Mouse (Mus musculus) brown adipose tissue, adult 24 weeks (tissue): ENCODE results near the gene Ifi208. TPM values are rescaled to one million over a fixed set of nuclear protein-coding genes. Genes with fewer than 3 reads are reported as not detected.

Source experiments
- polyA plus RNA-seq: library from polyadenylated mRNA; stranded (reverse); fragments of >200 nt; gene quantifications from 2 replicates; pipeline ENCODE4 v1.2.4, GENCODE M21; 2012; ENCODE audit not compliant: missing spikeins, insufficient read depth, insufficient read length

Gene Ifi208
- polyA plus RNA-seq, 1 experiment: 1.1 TPM

Other genes with a start within 250 kb of the Ifi208 start
- gene Ifi206, start 182.6 kb upstream of the Ifi208 start, polyA plus RNA-seq: 0.42 TPM in 1 of 2 replicates, not detected in the other
- not detected in 2 replicates for gene Ifi214, start 137.7 kb upstream of the Ifi208 start, polyA plus RNA-seq
- 1.3 TPM in 1 of 2 replicates, not detected in the other for gene Ifi213, start 74.4 kb upstream of the Ifi208 start, polyA plus RNA-seq
- gene Ifi209, start 42.8 kb upstream of the Ifi208 start, polyA plus RNA-seq: 0.75 and 2.0 TPM in 2 replicates
- gene Ifi207, start 68.1 kb downstream of the Ifi208 start, polyA plus RNA-seq: 7.1 and 7.6 TPM in 2 replicates
- 8.9 and 9.4 TPM in 2 replicates for gene Ifi204, start 93.3 kb downstream of the Ifi208 start, polyA plus RNA-seq
- 5.4 and 7.4 TPM in 2 replicates for gene Ifi211, start 239.4 kb downstream of the Ifi208 start, polyA plus RNA-seq